7 mouse cellular contexts compared by ENCODE assay signal in the genomic region with DNA sequence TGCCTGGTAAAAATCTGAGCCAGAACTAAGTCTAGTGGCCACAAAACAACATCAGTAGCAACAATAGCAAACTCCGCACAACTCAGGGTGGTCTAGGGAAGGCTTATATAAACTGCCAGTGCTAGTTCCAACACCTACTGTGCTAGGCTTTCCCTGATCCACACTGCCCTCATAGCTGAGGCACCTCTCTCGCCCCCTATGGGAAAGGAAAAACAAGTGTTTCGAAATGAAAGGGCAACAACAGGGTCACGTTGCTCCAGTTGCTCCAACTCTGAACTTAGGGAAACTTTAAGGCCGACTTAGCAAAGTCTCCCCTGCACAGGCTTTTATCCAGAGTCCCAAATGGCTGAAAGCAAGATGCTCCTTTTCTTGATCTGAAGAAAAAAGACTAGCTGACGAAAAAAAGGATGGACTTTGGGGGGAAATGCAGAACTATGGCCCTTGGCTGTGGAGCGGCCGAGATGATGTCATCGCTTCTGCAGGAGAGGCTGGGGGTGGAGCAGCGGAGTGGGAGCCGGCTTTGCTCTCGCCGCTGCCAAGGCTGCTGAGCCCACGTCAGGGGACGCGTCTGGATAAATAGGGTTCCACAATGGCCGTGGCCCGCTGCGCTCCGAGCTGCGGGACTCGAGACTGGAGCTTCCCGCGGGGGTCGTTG. TPM values are rescaled to one million over a fixed set of nuclear protein-coding genes. Genes with fewer than 3 reads are reported as not detected.
DNase-seq lines count a peak whose midpoint lies in the region; ATAC-seq and TF ChIP-seq lines count a peak whose summit lies in the region.

Sfrp4 (plus strand) TSS at position 532 of the 655 bp plus-strand sequence.

- peak within 1 kb of the TSS; percentile 56 for H3K9ac ChIP-seq in forebrain, embryonic 12.5 days

- POLR2A ChIA-PET in Patski (lab: Charles Lee), result no interaction called here

- H3K36me3 ChIP-seq in forebrain, embryonic 12.5 days (replicated peaks), result no peaks in the 10 kb centered on the region

- peak within 1 kb of the TSS; percentile 81 for H3K4me2 ChIP-seq in forebrain, embryonic 12.5 days

- no peak for DNase-seq in Patski (ENCODE audit: low read depth, low spot score)
- peak; percentile 84 for DNase-seq in brain, embryonic 14.5 days (ENCODE audit: low read depth)
- DNase-seq in heart, postnatal 25 days (ENCODE audit: low spot score), result peak; percentile 24
- peak; percentile 43 for DNase-seq in left cerebral cortex, postnatal 4 days
- peak; percentile 29 to 43 for DNase-seq in right cerebral cortex, postnatal 36 days (ENCODE audit: low spot score in 2 of 2)

- CTCF ChIA-PET in Patski (lab: Charles Lee), result interaction anchor here (1.3 to 1.6 kb wide), 3 partner anchors 12 to 173 kb away, joined by 3 to 6 read pairs (median 3); no protein-coding TSS in a partner anchor

- in situ Hi-C loops in Patski (cut with MboI; ENCODE audit: low pct_unique_long_range_greater_than_20kb), result no loop called here

- H3K4me3 ChIP-seq in forebrain, embryonic 12.5 days (replicated peaks), result peak within 1 kb of the TSS; percentile 52

- TF ChIP-seq POLR2A in brain, embryonic 14.5 days (IDR thresholded peaks at IDR 0.05; ENCODE audit: borderline replicate concordance, extremely low read depth, insufficient read depth, insufficient read length, poor library complexity, severe bottlenecking), result no peak

- no peaks in the 10 kb centered on the region for H3K9me3 ChIP-seq in forebrain, embryonic 12.5 days

- no peaks in the 10 kb centered on the region for H3K27me3 ChIP-seq in Patski
- H3K27me3 ChIP-seq in forebrain, embryonic 12.5 days, result peaks cover 11% of the 10 kb centered on the region; the same call in 1 of the 2 replicates

- intact Hi-C loops in heart, postnatal 25 days (cut with DNase I), result no loop called here
- intact Hi-C loops in left cerebral cortex, postnatal 4 days (cut with DNase I), result loop anchor here (5.0 kb wide), 1 partner anchor 255 kb away; no protein-coding TSS in a partner anchor

- no peak within 1 kb of the TSS for H3K27ac ChIP-seq in forebrain, embryonic 12.5 days

- no peak for ATAC-seq in Patski
- peak; percentile 80 for ATAC-seq in forebrain, embryonic 12.5 days (ENCODE audit: low FRiP score)
- peak; percentile 56 for ATAC-seq in megakaryocyte progenitor cell, adult 5-6 weeks (replicated peaks; ENCODE audit: poor library complexity)

- peaks cover 24% of the 10 kb centered on the region for H3K4me1 ChIP-seq in forebrain, embryonic 12.5 days

- peak; percentile 20 for TF ChIP-seq CTCF in Patski (IDR thresholded peaks at IDR 0.05)
- peak; percentile 39; the same call in 1 of the 2 replicates for TF ChIP-seq CTCF in brain, embryonic 14.5 days (IDR thresholded peaks at IDR 0.05; ENCODE audit: borderline replicate concordance, extremely low read depth, insufficient read depth, insufficient read length)

- WGBS in forebrain, embryonic 12.5 days, result 2% methylated on average over 25 of the region's 25 CpGs

RNA-seq across cellular contexts. Expression of gene Sfrp4, which starts in this region (rescaled TPM):
- polyA plus RNA-seq in Patski (2021), result 0.08 TPM
- polyA plus RNA-seq in brain, embryonic 14.5 days (2012; rRNA removed), result 3.2 and 3.4 TPM in 2 replicates
- polyA plus RNA-seq in forebrain, embryonic 12.5 days (2016; fragmentation: Nextera tagmentation; extraction: Ambion mirVana), result 2.6 and 3.0 TPM in 2 replicates
- total RNA-seq in heart, postnatal 25 days (2021), result under 1 TPM in 1 of 2 experiments, not detected in 1; 0.31 TPM
- total RNA-seq in left cerebral cortex, postnatal 4 days (2021), result 1 to 10 TPM; 1.3 to 1.6 TPM
- 0.49 and 2.3 TPM in 2 replicates for total RNA-seq in megakaryocyte progenitor cell, adult 5-6 weeks (2015)
- total RNA-seq in megakaryocyte progenitor cell, adult 5-6 weeks (2017), result 1.7 TPM in 1 of 2 replicates, not detected in the other

Comparison
In these comparisons a context has a peak if more than half of its experiments do, and no peak if none do; other contexts are left out.
1. Peak in DNase-seq in heart, postnatal 25 days; RNA of the gene not detected or under 1 TPM.